Comparison of ENCODE assay signal across 8 mouse cellular contexts in genomic region chr11:78301357-78302084, GRCm38 (mm10). TPM values are rescaled to one million over a fixed set of nuclear protein-coding genes. Genes with fewer than 3 reads are reported as not detected.
DNase-seq lines count a peak whose midpoint lies in the region; ATAC-seq lines count a peak whose summit lies in the region.

Gene Spag5, plus strand, starts transcription at chr11:78301529.

- peak within 1 kb of the TSS; percentile 79 for H3K4me3 ChIP-seq in hindbrain, embryonic 11.5 days (ENCODE audit: low read depth, low read length)

- peaks cover 9% of the 10 kb centered on the region for H3K36me3 ChIP-seq in hindbrain, embryonic 11.5 days (ENCODE audit: control insufficient read depth, insufficient read depth, low read length)

- H3K27ac ChIP-seq in hindbrain, embryonic 11.5 days (ENCODE audit: low read depth, low read length) = 0 out of 2 replicates have a peak within 1 kb of the TSS, but pooled peaks have one; percentile 6

- WGBS in hindbrain, embryonic 11.5 days = under 1% methylated on average over 49 of the region's 49 CpGs

- no peaks in the 10 kb centered on the region for H3K9me3 ChIP-seq in hindbrain, embryonic 11.5 days (ENCODE audit: control insufficient read depth, low read length)

- peak within 1 kb of the TSS; percentile 75 for H3K9ac ChIP-seq in hindbrain, embryonic 11.5 days (ENCODE audit: low read depth, low read length)

- peak; percentile 97 for ATAC-seq in hindbrain, embryonic 11.5 days (ENCODE audit: low FRiP score)

- no peaks in the 10 kb centered on the region for H3K27me3 ChIP-seq in hindbrain, embryonic 11.5 days (ENCODE audit: control insufficient read depth, insufficient read depth, low read length)

- peak within 1 kb of the TSS; percentile 75 for H3K4me2 ChIP-seq in hindbrain, embryonic 11.5 days (replicated peaks; ENCODE audit: low read depth, low read length)

- DNase-seq in Muller cell, postnatal 12 days (ENCODE audit: inconsistent ontology term) = peak; percentile 94
- peak; percentile 86 for DNase-seq in cerebellum, adult 9-11 months
- DNase-seq in frontal cortex, adult 2 months (ENCODE audit: extremely low spot score in 1 of 2, low spot score in 1 of 2) = peak; percentile 84 to 93
- peak; percentile 94 for DNase-seq in hindbrain, embryonic 11.5 days (ENCODE audit: low spot score)
- peak; percentile 84 to 91 for DNase-seq in layer of hippocampus, postnatal 10 days (ENCODE audit: low spot score in 2 of 2)
- peak; percentile 92 for DNase-seq in lung, postnatal 10 days
- DNase-seq in ovary, postnatal 36 days (ENCODE audit: low spot score) = peak; percentile 89
- DNase-seq in thymus, postnatal 25 days = peak; percentile 92

- no peaks in the 10 kb centered on the region for H3K4me1 ChIP-seq in hindbrain, embryonic 11.5 days (replicated peaks; ENCODE audit: control insufficient read depth, insufficient read depth, low read length)

RNA-seq across cellular contexts. Expression of gene Spag5, which starts in this region (rescaled TPM):
- 14.7 and 16.8 TPM in 2 replicates for polyA plus RNA-seq in frontal cortex, adult 2 months (2012; rRNA removed)
- 48.3 and 52.2 TPM in 2 replicates for polyA plus RNA-seq in hindbrain, embryonic 11.5 days (2014; fragmentation: Nextera tagmentation; extraction: Ambion mirVana)
- 1 to 10 TPM; 6.5 to 7.1 TPM for total RNA-seq in layer of hippocampus, postnatal 10 days (2021)

Comparison
In these comparisons a context has a peak if more than half of its experiments do, and no peak if none do; other contexts are left out.
1. Peak in every context shown above with its lines: DNase-seq, ATAC-seq, H3K4me3 ChIP-seq and H3K27ac ChIP-seq.